Mouse (Mus musculus) liver, adult 2 months (tissue): ENCODE data around the gene Cog1.

ENCODE experiments used
- CTCF ChIP-seq: fragments of 200-500 bp; IDR thresholded peaks from 2 replicates; pipeline ENCODE4 v1.5.1; 2011; ENCODE audit warnings: low read depth, low read length, control low read depth
- POLR2A ChIP-seq: fragments of 200-500 bp; IDR thresholded peaks from 2 replicates; pipeline ENCODE4 v1.6.1; 2011; ENCODE audit warnings: low read length, control low read depth; ENCODE audit not compliant: insufficient read depth; ENCODE audit errors: extremely low read depth

DNA sequence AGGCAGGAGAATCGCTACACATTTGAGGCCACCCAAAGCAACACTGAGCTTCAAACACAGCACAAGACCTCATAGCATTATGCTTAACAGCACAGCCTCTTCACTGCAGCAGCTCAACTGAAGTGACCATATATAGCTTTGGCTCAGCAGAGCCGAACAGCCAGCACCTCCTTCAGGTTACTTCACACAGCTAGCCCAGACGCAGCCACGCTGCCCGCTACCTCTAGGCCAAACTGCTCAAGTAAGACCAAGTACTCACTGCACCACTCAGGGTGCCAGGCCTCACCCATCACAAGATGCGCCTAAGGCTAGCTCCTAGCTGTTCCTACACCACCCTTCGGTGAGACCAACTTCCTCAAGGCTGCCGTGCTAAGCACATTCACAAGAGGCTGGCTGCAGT, 29.4 kb downstream of the Cog1 start:
- TF ChIP-seq POLR2A, result no peak
- no peak for TF ChIP-seq CTCF
